Mouse (Mus musculus) fibroblast of lung, adult 2 months (primary cell): ENCODE data around the gene Rpl12.

Experiments
- DNase-seq: peaks from one replicate; pipeline ENCODE4 v3.0.0-alpha.2; 2011; ENCODE audit warnings: low read depth

Gene Rpl12

DNA sequence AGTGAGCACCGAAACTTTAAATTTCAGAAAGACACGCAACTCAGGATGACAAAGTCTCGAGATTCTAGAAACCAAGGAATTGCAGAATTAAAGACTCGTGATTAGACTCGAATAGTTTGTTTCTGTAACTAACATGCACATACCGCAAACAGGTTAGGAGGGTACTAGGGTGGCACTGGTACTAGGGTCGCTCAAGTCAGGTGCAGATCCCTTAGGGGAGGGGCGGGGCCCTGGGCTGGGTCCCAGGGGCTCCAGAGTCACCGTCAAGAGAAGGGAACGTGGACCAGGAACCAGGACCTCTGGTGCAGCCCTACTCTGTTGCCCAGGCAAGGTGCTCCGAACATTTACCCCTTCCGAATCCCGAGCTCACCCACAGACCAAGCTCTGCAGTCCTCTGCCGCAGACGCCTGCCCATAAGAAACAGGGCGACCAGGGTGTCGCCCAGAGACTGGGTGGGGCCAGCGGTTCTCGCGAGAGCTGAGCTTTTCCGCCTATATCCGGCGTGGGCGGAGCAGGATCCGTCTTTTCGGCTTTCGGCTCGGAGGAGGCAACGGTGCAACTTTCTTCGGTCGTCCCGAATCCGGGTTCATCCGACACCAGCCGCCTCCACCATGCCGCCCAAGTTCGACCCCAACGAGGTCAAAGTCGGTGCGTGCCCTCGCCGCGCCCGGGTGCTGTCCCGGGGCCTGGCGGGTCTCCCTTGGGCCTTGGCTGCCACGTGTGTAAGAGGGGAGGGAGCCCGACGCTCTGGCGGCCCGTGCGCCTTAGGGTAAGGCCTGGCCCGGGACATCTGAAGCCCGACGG is at the start of gene Rpl12, which contains the start of gene Lrsam1:
Gene Rpl12, plus strand, starts transcription at position 368 of the 804 bp plus-strand sequence.
Gene Lrsam1, minus strand, starts transcription at position 423 of the 804 bp plus-strand sequence.
- DNase-seq = peak; percentile 74

DNA sequence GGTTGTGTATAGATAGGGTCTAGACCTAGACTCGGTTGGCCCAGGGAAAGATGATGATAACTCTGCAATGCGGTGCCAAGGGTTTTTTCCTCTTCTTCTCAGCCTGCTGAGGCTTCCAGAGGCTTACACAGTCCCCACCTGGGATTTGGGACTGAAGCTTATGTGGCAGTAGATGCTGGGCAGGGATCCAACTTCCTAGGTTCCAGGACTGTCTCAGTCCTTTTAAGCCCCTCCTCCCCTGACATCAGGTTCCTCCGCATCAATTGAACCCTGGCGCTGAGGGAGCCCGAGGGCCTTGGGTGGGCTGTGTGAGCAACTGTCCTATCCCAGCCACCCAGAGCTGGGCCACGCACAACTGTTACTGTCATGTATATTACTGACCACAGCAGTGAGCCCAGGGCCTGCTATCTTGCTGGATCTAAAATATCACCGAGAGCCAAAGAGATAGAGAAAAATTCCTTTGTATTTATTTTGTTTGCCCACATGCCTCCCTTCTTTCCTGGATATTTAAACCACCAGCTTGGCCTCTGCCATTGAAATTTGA is 49.6 kb upstream of the Rpl12 start:
- DNase-seq = no peak

DNA sequence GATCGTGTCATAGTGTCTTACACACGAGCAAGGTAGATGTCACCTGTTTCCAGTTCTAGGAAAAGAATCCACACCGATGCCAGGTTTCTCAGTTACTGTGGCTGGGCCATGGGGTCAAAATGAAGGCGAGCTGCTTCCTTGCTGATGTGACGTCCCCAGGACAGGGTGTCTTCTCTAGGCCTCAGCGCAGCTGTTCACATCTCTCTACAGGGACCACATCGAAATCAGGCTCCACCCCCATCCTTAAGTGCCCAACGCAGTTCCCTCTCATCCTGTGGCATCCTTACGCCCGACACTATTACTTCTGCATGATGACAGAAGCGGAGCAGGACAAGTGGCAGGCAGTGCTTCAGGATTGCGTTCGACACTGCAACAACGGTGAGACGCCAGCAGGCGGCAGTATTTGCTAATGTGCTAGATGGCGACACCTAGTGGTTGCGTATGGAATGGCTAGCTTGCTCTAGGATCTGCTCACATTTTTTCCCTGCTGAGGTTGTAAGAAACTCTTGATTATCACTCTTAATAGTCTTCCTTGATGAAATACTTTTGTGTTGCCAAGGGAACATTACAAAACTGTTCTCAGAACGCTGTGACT is 49.1 kb upstream of the Rpl12 start:
- DNase-seq = peak; percentile 77

DNA sequence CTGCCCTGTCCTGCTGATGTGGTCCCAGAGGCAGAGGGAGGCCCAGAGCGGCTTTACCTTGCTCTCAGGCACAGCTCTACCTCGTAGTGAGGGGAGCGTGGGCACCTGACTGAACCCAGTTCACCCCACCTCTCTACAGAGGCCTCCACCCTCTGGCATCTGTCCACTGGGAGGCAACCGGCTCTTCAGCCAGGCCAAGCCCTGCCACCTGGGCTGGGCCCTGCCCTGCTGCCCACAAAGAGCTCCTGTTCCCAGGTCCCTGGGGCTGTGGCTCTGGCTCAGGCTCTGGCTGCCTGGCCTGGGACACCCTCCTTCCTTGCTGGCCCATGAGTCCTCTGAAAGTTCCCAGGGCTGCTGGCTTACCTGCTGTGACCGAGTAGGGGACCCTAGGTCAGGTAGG is 47.0 kb upstream of the Rpl12 start:
- DNase-seq = peak; percentile 71

DNA sequence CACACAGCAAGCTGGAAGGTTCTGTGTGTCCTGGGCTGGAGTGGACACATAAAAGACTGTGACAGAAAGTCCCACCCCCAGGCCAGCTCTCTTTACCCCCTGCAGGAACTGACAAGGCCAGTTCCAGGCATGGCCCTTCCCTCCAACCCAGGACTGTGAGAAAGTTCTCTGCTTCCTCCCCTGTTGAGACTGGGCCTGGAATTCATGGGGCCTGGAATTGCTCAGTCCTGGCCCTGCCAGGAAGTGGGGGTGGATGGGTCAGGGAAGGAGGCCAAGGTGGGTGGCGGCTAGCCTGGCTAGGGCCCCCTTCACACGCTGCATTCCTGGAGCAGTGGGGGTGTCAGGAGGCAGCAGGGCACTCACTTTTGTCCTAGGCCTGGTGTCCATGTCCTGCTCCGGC is 46.5 kb upstream of the Rpl12 start:
- DNase-seq = peak; percentile 95

DNA sequence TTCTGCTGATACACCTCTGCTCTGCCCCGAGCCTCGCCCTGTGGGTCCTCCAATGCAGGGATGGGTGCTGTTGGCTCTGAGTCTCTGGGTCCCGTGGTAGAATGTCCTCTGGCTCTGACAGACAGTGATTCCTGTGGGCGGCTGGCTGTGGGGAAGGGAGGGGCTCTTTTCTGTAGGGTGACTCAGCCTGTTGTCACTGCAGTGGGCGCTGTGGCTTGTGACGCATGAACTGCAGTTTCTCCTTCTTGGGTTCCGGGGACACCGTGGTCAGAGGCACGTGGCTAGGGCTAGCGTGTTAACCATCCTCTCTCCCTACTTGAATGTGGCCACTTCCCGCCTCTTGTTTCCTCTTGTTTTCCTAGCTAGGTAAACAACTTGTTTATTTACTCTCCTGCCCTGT is 43.8 kb upstream of the Rpl12 start:
- peak; percentile 86 for DNase-seq

DNA sequence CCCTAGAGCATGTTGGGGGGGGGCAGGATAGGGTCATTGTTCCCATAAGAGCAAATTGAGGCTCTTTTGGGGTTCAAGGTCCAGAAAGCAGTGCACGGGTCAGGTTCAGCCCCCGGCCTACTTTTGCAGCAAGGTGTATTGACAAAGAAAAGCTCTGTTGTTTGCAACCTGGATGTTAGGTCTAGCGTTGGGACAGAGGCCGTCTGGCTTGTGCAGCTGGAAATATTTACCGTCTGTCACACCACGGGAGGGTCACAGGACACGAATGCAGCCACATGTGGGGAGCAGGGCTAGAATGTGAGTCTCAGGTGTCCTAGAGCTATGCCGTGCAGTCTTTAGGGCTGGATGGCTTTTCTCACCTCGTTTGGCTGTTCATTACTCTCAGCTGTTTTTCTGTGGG is 43.0 kb upstream of the Rpl12 start:
- no peak for DNase-seq

DNA sequence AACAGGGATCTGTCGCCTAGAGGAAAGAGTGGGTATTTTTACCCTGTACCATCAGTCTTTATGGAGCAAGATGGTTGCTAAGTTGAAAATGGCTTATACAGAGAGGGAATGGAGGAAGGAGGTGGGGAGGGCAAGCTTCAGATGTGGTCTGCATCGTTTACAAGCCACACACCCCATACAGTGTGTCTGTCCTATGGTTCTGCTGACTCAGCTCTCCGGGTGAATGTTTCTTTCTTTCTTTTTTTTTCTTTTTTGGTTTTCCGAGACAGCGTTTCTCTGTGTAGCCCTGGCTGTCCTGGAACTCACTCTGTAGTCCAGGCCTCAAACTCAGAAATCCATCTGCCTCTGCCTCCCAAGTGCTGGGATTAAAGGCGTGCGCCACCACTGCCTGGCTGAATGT is 40.1 kb upstream of the Rpl12 start:
- DNase-seq = no peak

DNA sequence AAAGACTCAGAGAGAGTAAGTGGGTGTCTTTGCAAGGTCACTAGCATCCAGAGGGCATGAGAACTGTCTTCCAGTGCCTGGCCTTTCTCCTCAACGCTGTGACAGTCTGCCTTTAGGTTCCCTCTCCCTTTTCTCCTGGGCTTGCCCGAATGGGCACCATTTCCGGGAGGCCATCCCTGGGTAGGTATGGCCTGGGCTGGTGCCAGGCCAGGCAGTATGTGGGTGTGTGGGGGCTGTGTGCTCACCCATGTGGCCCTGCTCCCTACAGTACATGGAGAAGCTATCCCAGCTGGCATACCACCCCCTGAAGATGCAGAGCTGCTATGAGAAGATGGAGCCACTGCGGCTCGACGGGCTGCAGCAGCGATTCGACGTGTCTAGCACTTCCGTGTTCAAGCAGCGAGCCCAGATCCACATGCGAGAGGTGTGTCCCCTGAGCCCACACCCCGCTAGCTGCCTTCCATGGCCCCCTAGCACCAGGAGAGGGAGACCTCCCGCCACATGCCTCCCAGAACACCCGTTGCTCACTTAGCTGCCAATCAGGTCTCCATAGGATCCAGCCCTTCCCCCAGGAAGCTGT is 39.5 kb upstream of the Rpl12 start:
- no peak for DNase-seq

DNA sequence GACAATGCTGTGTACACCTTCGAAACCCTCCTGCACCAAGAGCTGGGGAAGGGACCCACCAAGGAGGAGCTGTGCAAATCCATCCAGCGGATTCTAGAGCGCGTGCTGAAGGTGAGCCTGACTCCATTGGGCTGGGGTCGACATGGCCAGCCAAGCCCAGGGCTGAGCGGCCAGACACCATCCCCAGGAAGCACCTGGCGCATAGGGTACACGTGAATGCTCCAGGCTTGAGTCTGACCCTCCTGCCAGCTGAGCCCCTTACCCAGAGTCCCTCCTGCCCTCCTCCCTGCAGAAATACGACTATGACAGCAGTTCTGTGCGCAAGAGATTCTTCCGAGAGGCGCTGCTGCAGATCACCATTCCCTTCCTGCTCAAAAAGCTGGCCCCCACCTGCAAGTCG is 38.8 kb upstream of the Rpl12 start:
- no peak for DNase-seq

DNA sequence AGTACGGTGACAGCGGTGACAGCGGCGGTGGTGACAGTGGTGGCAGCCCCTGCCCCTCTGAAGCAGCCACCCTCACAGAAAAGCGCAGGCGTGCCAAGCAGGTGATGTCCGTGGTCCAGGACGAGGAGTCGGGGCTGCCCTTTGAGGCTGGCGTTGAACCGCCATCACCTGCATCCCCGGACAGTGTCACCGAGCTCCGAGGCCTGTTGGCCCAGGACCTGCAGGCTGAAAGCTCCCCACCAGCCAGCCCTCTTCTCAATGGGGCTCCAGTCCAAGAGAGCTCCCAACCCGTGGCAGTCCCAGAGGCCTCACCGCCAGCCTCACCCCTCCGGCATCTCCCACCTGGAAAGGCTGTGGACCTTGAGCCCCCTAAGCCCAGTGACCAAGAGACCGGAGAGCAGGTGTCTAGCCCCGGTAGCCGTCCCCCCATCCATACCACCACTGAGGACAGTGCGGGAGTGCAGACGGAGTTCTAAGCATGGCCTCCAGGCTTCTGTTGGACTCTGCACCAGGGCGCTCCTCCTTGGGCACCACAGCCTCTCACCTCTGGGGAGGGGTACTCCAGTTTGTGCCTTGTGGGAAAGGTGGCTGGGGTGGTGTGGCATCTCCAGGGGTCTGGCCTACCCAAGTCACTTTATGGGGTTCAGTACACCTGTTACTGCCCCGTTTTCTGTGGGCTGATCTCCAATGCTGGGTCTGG is 37.7 kb upstream of the Rpl12 start:
- no peak for DNase-seq

DNA sequence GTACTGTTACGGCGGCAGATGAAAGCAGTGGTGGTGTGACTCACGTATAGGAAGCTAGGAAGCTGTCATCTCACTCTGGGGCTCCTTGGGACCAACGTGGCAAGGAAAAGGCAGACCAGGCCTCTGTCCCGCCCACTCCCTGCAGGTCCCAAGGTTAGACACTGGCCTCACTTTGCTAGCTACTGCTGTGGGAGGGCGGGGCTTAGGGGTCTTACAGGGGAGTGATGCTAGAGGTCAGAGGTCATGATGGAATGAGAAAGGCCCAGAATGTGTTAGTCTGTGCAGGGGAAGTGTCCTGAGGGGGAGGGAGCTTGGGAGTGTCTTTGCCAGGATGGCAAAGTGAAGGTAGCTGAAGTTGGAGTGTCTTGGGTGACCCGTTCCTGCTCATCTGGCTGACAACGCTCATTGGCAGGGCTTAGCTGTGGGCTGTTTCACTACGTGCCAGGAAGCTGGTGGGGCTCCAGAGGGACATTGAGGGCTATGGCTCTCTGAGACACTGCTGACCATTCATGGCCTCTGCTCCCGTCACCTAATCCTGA is 37.0 kb upstream of the Rpl12 start:
- DNase-seq = no peak

DNA sequence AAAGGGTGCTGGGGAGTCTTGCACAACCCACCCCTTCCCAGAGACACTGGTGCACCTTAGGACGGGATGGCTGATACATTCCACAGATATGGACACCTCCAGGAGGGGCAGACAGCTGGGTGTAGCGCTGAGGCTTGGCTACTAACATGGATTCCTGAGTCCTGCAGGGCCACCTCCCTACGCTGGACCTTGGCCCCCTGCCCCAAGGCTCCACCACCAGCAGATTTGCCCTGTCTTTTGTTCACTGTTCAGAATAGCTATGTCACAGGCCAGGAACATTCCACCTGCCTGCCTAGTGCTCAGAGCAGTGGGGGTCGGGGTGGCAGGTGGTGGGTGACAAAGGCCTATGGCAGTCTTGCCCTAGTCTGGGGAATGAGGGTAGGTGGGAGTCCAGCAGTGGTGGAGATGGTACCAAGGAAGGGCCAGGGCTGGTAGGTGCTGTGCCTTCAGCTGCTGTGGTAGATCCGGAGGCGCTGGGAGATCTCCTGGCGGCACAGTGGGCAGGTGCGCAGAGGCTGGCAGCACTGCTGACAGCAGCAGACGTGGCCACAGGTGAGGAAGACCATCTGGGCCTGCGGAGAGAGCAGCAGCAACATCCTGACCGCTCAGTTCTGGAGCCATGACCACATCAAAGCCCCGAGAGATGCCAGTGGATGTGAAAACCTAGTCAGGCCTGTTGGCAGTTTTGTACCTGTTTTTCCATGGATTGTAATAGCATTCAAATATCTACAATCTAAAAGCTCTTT is 34.9 kb upstream of the Rpl12 start:
- no peak for DNase-seq

DNA sequence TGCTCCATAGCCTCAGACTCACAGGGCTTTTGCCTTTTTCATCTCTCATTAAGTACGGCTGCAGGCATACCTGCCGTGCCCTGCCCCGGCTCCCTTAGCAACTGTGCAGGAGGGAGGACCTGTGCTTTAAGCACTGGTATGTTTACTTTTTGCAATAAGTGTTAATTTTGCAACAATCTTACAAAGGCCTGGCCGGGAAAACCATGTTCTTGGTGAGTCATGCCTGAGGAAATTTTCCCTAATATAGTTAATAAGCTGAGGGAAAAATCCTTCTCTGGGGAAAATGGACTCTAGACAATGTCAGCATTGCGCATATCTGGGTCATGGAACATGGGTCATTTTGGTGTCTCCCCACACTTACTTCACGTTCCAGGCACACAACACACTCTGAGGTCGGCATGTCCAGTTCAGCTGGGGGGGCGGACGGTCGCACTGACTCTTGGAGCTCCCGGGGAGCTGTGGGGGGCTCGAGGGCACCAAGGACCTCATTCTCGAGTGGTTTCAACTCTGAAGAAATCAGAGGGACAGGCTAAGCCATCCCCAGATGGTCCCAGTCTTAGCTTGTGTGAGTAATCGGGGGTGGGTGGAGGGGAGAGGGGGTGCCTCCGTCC is 33.6 kb upstream of the Rpl12 start:
- peak; percentile 67 for DNase-seq

DNA sequence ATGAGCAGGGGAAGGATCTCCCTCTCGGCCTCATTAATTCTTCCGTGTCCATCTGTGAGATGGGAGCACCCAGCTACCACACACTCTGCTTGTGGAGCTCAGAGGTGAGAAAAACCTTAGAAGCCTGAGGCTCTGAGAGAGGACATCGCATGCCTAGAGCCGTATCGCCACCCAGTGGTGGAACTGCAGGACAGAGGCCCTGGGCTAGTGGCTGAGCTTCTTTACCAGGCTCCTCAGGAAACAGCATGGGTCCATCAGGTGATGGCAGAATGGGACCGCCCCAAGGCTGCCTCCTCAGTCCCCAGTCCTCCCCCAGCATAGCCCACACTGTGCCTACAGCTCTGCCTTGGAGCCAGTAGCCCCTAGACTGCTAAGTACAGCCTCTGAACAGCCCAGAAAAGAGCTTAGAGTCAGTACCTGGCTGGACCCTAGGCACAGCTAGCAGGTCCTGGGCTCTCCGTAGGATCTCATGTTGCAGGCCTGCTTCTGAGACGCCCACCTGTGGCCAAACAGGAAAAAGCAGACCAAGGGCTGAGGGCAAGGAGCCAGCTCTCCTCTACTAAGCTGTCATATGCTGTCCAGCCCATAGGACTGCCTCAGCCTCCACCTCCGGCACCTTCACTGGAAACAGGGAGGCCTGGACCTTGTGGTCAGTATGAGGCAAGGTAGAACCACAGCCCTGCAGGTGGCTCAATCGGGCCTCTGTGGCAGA is 33.0 kb upstream of the Rpl12 start:
- peak; percentile 76 for DNase-seq

DNA sequence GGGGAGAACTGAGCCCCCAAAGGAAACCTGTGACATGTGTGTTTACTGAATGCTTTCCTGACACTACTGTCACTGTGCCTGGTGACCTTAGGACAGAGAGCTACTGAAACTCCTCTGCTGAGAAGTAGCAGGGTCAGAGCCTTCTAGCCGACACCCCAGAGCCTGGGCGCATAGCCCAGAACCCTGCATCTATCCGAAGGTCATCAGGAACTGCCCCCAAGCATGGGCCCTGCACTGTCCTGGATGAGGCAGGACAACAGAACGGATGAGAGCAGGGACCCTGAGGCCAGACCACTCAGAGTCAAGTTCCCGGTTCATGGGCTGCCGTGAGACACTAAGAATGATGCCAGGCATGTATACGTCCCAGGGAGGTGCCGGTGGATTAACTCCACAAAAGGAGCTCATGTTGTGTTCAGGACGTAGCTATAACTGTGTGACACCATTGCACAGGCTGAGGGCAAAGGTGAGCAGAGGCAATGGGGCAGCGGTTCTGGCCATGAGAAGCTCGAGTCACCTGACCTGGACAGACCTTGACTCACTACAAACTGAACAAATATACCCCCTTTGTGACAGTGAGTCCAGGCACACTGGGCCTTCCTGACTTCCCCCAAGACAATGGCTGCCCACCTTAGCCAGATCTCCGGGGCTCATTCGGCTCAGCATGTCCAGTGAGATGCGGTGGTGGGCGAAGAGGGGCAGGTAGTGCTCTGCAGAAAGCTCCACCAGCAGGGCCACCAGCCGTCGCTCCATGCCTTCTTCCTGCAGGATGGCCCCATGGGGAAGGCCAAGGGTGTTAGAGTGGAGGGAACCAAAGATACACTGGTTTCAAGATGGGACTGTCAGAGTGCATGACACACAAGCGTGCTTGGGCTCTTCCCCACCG is 32.2 kb upstream of the Rpl12 start:
- DNase-seq = no peak

DNA sequence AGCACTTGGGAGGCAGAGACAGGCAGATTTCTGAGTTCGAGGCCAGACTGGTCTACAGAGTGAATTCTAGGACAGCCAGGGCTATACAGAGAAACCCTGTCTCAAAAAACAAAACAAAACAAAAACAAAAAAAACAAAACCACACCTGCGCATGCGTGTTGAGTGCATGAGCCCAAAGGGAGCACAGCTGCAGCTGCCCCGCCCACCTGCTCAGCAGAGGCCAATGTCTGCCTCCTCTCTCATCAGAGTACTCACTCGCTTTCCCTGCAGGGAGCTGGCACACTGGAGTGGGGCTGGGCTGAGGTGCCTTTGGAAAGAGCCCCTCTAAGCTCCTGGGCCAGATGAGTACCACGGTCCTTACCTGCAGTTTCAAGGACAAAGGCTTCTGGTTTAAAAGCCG is 29.6 kb upstream of the Rpl12 start:
- no peak for DNase-seq

DNA sequence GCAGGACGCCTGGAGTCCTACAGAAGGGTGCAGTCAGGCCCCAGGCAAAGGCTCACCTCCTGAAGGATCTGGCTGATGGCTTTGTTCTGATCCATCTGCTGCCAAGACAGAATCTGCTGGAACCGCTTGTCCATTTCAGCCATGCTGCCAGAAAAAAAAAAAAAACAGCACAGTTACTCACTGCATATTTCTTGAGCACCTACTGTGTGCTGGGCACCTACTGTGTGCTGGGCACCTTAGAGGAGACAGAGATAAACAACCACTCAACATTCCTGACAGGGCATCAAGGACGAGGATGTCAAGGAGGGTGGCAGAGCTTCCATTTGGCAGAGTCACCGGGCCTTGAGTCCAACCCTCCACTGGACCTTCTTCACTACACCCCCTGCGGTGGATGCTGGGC is 22.6 kb upstream of the Rpl12 start:
- DNase-seq = no peak

DNA sequence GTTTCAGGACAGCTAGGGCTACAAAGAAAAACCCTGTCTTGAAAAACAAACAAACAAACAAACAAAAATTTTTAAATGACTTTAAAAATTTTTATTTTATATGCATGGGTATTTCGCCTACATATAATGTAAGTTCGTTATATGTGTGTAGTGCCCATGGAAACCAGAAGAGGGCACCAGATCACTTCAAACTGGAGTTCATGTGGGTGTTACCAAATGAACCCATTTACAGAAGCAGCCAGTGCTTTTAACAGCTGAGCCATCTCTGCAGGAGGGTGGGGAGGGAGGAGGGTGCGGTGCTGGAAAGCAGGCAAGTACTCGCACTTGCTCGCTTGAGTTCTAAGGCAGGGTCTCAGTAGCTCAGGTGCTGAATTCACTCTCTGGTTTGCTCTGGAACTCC is 21.9 kb upstream of the Rpl12 start:
- no peak for DNase-seq
